Mouse (Mus musculus) layer of hippocampus, adult 2 months (tissue): ENCODE data around the gene Zfp708. TPM values are rescaled to one million over a fixed set of nuclear protein-coding genes. Genes with fewer than 3 reads are reported as not detected.

Source experiments
- DNase-seq, 2 experiments: peaks; one replicate each; pipeline ENCODE4 v3.0.0; 2022; ENCODE audit warnings: low spot score in 2 of 2
- H3K27ac ChIP-seq: fragments of 200-600 bp; 2 replicates; pipeline ENCODE4 v1.8.1; 2022
- H3K4me3 ChIP-seq: fragments of 200-600 bp; 2 replicates; pipeline ENCODE4 v1.8.1; 2022; ENCODE audit warnings: mild to moderate bottlenecking
- CTCF ChIP-seq: fragments of 200-600 bp; conservative IDR thresholded peaks from 2 replicates; pipeline ENCODE4 v1.8.1; 2022; ENCODE audit warnings: antibody characterized with exemption, mild to moderate bottlenecking, moderate library complexity
- total RNA-seq, 2 experiments: library from RNA; stranded (reverse); gene quantifications; 2 replicates each; pipeline ENCODE4 v1.2.3; 2021

Zfp708 gene
- total RNA-seq, 2 experiments from 2014 or later = 2.5 to 3.5 TPM

GRCm38 (mm10) chr13:67081142-67081713 is 16.5 kb downstream of the Zfp708 start:
- peak; percentile 64 to 85 for DNase-seq
- peak overlapping the region; percentile 87 for H3K27ac ChIP-seq
- TF ChIP-seq CTCF = 0 out of 2 replicates have a peak, but pooled peaks have one; percentile 13
- peak overlapping the region; percentile 68 for H3K4me3 ChIP-seq

GRCm38 (mm10) chr13:67077244-67077643 is 20.5 kb downstream of the Zfp708 start:
- TF ChIP-seq CTCF = no peak
- H3K4me3 ChIP-seq = no peak overlapping the region
- H3K27ac ChIP-seq = no peak overlapping the region
- DNase-seq = no peak

- DNase-seq = no peak
- H3K4me3 ChIP-seq = no peak overlapping the region
- H3K27ac ChIP-seq = no peak overlapping the region
- TF ChIP-seq CTCF = no peak
These were observed 25.0 kb downstream of the Zfp708 start for GRCm38 (mm10) chr13:67072786-67073185.

GRCm38 (mm10) chr13:67065386-67065785 is 32.4 kb downstream of the Zfp708 start:
- no peak overlapping the region for H3K27ac ChIP-seq
- no peak for DNase-seq

GRCm38 (mm10) chr13:67062427-67062826 is 35.3 kb downstream of the Zfp708 start:
- DNase-seq = no peak
- TF ChIP-seq CTCF = no peak
- H3K27ac ChIP-seq = no peak overlapping the region

More at GRCm38 (mm10) chr13:67065386-67065785, 32.4 kb downstream of the Zfp708 start:
- no peak overlapping the region for H3K4me3 ChIP-seq
- no peak for TF ChIP-seq CTCF

GRCm38 (mm10) chr13:67060786-67061358 is 36.9 kb downstream of the Zfp708 start, which contains the start of gene Zfp712:
Gene Zfp712 (minus strand): TSS chr13:67061170.
- no peak for TF ChIP-seq CTCF
- DNase-seq = peak; percentile 92 to 94
- Histone ChIP-seq H3K27ac (peak within 1 kb of the TSS; percentile 91), H3K4me3 (peak within 1 kb of the TSS; percentile 91)

More at GRCm38 (mm10) chr13:67062427-67062826, 35.3 kb downstream of the Zfp708 start:
- H3K4me3 ChIP-seq = no peak overlapping the region

GRCm38 (mm10) chr13:67060161-67060785 is 37.5 kb downstream of the Zfp708 start:
- TF ChIP-seq CTCF = no peak
- Histone ChIP-seq H3K4me3 (peak overlapping the region; percentile 91), H3K27ac (peak overlapping the region; percentile 91)
- DNase-seq = no peak

Other genes with a start within 250 kb of the Zfp708 start
- 1 to 10 TPM; 2.6 to 2.8 TPM for gene Gm10767, start 193.1 kb downstream of the Zfp708 start, total RNA-seq
- gene Zfp712, start 36.8 kb downstream of the Zfp708 start, total RNA-seq = 1 to 10 TPM; 4.6 to 5.6 TPM
- gene Gm28557, start 10.6 kb upstream of the Zfp708 start, total RNA-seq = 1 to 10 TPM; 3.0 to 4.3 TPM
- gene Rslcan18, start 18.3 kb upstream of the Zfp708 start, total RNA-seq = under 1 TPM; 0.39 to 0.44 TPM
- 10 to 100 TPM in 1 of 2 experiments, 1 to 10 TPM in 1; 8.9 to 10.6 TPM for gene Zfp759, start 23.7 kb upstream of the Zfp708 start, total RNA-seq
- 1 to 10 TPM; 4.1 to 6.7 TPM for gene Rsl1, start 75.2 kb upstream of the Zfp708 start, total RNA-seq
- 1 to 10 TPM; 2.0 to 3.0 TPM for gene Zfp455, start 96.5 kb upstream of the Zfp708 start, total RNA-seq
- 10 to 100 TPM; 19.9 to 22.2 TPM for gene Zfp458, start 180.5 kb upstream of the Zfp708 start, total RNA-seq
- gene Zfp457, start 208.5 kb upstream of the Zfp708 start, total RNA-seq = 1 to 10 TPM; 4.0 to 6.5 TPM
- gene Zfp595, start 234.6 kb upstream of the Zfp708 start, total RNA-seq = 1 to 10 TPM; 3.2 to 4.9 TPM